Mouse (Mus musculus) embryo, embryonic 11.5 days (tissue): ENCODE results near the gene Ibsp.
A peak's percentile ranks its signal among the peaks of the same experiment; 100 is the strongest.

Experiments
- DNase-seq: peaks from one replicate; pipeline ENCODE4 v3.0.0-alpha.2; 2012; ENCODE audit warnings: low read depth, low spot score

The Ibsp gene

GRCm38 (mm10) chr5:104342881-104343280, 43.9 kb downstream of the Ibsp start:
- DNase-seq: no peak

- DNase-seq: no peak
Observed at GRCm38 (mm10) chr5:104344526-104345240, 45.7 kb downstream of the Ibsp start.

GRCm38 (mm10) chr5:104345241-104345630, 46.3 kb downstream of the Ibsp start:
- no peak for DNase-seq

- no peak for DNase-seq
Observed at GRCm38 (mm10) chr5:104351041-104351440, 52.1 kb downstream of the Ibsp start.

- DNase-seq: no peak
Observed at GRCm38 (mm10) chr5:104351874-104352273, 52.9 kb downstream of the Ibsp start.

GRCm38 (mm10) chr5:104357575-104357974, 58.6 kb downstream of the Ibsp start:
- no peak for DNase-seq

GRCm38 (mm10) chr5:104358592-104358991, 59.6 kb downstream of the Ibsp start:
- DNase-seq: no peak

GRCm38 (mm10) chr5:104359257-104359656, 60.3 kb downstream of the Ibsp start:
- DNase-seq: peak; percentile 29
